14 mouse cellular contexts compared by ENCODE assay signal in the genomic region with DNA sequence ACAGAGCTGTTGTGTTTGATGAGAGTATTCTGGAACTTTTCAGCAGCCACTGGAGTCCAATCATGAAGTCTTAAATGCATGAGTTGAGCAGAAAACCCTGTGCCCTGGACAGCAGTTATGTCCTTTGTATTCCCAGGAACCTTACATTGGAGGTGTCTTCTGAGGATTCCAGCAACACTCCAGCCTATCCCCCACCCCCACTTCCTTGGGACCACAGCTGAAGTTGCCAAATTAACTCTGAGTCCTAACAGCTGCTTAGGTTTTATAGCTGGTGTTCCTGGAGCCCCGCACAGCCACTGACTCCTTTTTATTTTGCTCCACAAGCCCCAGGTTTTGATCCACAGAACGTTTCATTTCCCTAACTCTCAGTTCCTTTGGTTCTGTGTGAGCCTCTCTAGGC.
"Had no signal": no experiment of that assay in that cellular context is flagged by ENCODE, and none has a peak within 500 bp of the region (broad histone marks: within the 10 kb centered on the region; RNA-seq: fewer than 3 reads in every experiment).

No protein-coding gene starts in this region.

- ATAC-seq: intestine, embryonic 15.5 days; liver, postnatal 0 days; midbrain, embryonic 15.5 days had no signal

- H3K4me3 ChIP-seq: intestine, embryonic 15.5 days; limb, embryonic 15.5 days; liver, embryonic 13.5 days; midbrain, embryonic 15.5 days; neural tube, embryonic 13.5 days had no signal

- H3K27me3 ChIP-seq: intestine, embryonic 15.5 days; limb, embryonic 15.5 days; liver, embryonic 13.5 days; midbrain, embryonic 15.5 days; neural tube, embryonic 13.5 days had no signal

- H3K27ac ChIP-seq: hindbrain, embryonic 14.5 days; intestine, embryonic 15.5 days; limb, embryonic 15.5 days; liver, embryonic 13.5 days; macrophage; midbrain, embryonic 15.5 days; neural tube, embryonic 13.5 days had no signal

- DNase-seq: kidney, adult 18-20 months; layer of hippocampus, adult 9-11 months; layer of hippocampus, postnatal 36 days; liver, embryonic 13.5 days; liver, postnatal 0 days; right cerebral cortex, postnatal 14 days had no signal

- H3K4me1 ChIP-seq: intestine, embryonic 15.5 days; limb, embryonic 15.5 days; liver, embryonic 13.5 days; megakaryocyte, embryonic 14.5 days; midbrain, embryonic 15.5 days had no signal

- H3K9me3 ChIP-seq: intestine, embryonic 15.5 days; limb, embryonic 15.5 days; liver, embryonic 13.5 days had no signal

- H3K36me3 ChIP-seq: intestine, embryonic 15.5 days; limb, embryonic 15.5 days; liver, embryonic 13.5 days; midbrain, embryonic 15.5 days; neural tube, embryonic 13.5 days had no signal

- H3K4me2 ChIP-seq: hindbrain, embryonic 14.5 days; intestine, embryonic 15.5 days; limb, embryonic 15.5 days; liver, embryonic 13.5 days; midbrain, embryonic 11.5 days; midbrain, embryonic 15.5 days; neural tube, embryonic 13.5 days had no signal

- H3K9ac ChIP-seq: hindbrain, embryonic 14.5 days; intestine, embryonic 15.5 days; limb, embryonic 15.5 days; liver, embryonic 13.5 days; liver, postnatal 0 days; midbrain, embryonic 15.5 days; neural tube, embryonic 13.5 days had no signal
